Mouse (Mus musculus) cerebellum, postnatal 36 days (tissue): ENCODE results near the gene Elovl6.
A peak's percentile ranks its signal among the peaks of the same experiment; 100 is the strongest.

Source experiments
- DNase-seq, 2 experiments: peaks; one replicate each; pipeline ENCODE4 v3.0.0; 2021 to 2022; ENCODE audit warnings: mixed read lengths in 2 of 2

The Elovl6 gene

DNA sequence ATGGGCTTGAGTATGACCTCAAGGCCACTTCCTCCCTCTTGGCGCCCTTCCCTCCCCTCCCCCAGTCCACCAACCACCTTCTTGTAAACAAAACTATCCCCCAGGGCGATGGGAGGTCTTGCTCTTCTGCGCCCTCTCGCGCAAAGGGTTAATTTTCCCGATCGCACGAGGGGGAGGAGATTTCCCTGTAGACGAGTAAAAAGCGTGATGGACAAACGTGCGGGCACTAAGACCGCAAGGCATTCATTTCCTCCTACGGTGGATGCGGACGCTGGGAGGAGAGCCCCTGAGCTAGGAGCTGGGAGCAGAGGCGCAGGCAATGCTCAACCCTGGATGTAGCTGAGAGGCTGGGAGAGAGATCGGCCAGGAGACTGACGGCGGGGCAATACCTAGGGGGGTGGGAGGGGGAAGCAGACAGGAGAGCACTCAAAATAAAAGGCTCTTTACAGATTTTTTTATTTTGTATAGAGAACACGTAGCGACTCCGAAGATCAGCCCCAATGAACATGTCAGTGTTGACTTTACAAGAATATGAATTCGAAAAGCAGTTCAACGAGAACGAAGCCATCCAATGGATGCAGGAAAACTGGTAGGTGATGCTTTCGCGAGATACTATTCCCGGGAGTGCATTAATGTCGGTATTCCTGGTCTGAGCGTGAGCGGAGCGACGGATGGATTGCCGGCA lies at the start of gene Elovl6:
Elovl6 (plus strand) TSS at position 176 of the 685 bp plus-strand sequence.
- peak; percentile 84 to 88 for DNase-seq

DNA sequence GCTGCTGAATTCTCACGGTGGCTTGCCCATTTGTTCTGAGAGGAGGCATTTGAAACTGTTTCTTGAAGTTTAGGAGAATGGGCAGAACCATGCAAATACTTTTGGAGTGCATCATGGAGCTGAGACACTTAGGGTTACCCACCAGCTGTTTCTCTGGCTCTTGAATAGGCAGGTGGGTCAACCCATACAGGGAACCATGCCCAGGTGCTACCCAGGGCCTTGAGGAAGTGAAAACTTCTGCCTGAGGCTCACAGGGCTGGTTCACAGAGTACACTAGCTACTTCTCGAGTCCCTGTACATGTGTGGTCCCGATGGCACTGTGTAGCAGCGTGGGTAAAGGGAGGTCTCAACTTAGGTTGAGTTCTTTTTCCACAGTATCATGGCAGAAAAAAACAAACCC lies 43.4 kb upstream of the Elovl6 start:
- no peak for DNase-seq

DNA sequence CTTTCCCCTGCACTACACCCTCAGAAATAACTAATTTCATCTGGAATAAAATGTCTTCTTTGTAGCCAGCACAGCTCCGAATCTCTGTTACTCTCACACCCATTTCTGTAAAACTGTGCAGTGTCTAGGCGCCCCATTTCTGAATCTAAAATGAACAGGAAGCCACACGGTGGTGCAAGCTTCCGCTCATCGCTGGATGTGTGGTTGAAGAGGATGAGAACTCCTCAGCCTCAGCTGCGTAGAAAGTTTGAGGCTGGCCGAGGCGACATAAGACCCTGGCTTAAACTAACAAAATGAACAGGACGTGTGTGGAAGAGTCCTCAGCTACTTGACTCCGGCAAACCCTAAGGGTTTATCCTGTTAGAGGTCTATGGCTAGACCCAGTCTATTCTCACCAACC lies 38.0 kb upstream of the Elovl6 start:
- DNase-seq = no peak

DNA sequence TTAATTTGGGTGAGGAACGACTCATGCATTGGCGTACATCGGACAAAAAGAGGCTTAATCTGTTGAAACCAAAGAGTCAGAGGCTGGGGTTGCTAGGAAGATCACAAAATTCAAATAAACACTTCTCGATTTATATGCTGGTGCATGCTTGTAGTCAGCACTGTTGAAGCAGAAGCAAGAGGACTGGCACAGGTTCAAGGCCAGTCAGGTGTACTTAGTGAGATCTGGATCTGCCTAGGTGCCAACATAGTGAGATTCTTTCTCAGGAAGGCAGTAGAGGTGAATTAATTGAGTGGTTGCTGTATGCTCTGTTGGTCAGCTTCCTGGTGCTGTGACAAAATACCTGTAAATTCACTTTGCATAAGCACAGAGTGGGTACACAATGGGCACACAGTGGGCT lies 37.4 kb upstream of the Elovl6 start:
- no peak for DNase-seq

DNA sequence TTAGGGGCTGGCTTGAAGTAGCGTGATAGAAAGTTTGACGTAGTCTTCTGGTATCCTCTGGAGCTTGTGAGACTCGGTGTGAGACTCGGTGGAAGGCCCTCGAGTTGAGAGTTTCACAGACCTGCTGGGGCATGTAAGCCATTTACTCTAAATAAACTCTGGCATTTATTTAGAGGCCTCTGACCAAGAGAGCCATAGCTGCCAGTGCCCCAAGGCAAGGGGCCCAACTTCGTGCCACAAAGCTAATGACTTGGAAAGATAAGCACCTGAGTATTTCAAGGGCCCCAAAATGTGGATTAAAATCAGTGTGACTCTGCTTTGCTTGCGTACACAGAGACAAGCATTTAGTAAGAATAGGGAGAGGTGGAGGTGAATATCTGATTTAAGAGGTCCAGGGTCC lies 28.4 kb upstream of the Elovl6 start:
- no peak for DNase-seq

DNA sequence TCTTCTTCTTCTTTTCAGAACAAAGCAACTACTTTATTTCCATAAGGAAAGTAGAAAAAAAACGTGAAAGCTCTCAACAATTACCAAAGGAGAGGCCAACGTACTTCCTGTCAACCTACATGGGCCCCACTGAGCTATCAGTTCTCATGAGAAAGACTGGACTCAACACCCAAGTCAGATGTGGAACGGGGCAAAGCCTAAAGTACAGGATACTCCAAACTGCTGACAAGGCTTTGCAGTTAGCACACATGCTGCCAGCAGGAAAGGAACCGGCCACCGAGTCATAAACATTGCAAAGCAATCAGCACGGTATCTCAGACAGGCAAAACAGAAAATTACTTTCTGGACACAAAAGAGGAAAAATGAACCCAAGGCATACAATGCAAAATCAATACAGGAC lies 27.2 kb upstream of the Elovl6 start:
- DNase-seq = no peak

DNA sequence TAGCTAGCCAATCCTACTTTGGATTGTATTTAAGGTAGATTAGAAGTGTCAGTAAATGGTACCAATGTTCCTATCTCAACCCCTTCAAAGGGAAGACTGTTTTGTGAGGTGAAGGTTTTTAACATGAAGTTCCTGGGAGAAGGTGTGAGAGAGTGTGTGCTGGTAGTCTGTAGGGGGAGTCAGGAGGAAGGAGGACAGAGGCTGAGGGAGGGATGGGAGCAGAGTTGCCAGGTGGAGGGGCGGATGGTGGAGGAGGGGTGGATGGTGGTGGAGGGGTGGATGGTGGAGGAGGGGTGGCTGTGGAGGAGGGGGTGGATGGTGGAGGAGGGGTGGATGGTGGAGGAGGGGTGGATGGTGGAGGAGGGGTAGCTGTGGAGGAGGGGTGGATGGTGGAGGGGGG lies 24.4 kb upstream of the Elovl6 start:
- no peak for DNase-seq

DNA sequence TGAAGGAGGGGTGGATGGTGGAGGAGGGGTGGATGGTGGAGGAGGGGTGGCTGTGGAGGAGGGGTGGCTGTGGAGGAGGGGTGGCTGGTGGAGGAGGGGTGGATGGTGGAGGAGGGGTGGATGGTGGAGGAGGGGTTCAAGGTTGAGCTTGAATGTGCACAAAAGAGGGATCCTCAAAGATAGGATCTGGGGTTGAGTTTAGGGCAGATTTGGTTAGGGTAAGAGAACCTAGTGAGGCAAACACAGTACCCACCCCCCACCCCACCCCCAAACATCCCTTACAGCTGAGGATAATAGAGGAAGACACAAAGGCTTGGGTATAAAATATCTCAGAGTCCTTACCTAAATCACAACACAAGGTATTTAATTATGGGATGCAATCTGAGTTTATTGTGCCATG lies 23.6 kb upstream of the Elovl6 start:
- no peak for DNase-seq

DNA sequence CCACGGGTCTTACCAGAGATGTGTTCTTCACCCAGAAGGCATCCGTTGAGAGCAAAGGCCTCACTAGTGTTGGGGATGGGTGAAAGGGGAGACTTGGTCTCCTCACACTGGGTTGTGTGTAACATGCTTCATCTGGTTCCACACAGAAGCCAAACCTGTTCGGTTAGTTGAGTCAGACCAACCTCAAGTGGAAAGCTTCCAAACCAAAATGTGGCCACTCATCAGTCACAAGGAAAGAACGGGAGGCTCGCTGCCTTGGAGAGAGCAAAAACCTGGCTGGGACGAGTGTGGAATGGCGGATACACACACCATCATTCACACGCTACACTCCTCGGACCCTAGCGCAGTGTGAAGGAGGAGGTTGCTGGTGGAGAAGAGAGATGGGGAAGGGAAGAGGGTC lies 22.4 kb upstream of the Elovl6 start:
- DNase-seq = no peak

DNA sequence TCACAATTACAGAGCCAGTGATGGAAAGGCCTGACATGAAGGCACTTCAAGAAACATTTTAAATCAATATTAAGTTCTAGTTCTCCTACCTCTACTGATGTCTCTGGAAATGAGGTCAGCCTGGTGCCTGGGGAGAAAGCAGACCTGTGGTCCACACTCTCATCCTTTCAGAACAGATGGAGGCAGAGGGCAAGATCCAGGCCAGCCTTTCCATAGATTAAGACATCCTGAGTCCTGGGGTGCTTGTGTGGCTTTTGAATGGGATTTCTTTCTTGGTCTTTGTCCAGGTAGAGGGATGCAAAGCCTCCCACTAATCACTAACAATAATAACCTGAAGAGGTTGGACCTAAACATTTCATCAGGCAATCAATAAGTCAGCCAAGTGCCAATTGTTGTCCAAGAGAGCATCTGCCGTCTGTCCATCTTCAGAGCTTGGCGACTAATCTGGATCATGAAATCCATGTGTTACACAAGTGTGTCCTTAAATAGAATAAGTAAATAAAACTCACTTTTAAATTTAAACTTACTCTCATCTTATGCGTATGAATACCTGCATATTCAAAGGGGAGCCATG lies 16.2 kb upstream of the Elovl6 start:
- DNase-seq = peak in 1 of 2 experiments; percentile 30

DNA sequence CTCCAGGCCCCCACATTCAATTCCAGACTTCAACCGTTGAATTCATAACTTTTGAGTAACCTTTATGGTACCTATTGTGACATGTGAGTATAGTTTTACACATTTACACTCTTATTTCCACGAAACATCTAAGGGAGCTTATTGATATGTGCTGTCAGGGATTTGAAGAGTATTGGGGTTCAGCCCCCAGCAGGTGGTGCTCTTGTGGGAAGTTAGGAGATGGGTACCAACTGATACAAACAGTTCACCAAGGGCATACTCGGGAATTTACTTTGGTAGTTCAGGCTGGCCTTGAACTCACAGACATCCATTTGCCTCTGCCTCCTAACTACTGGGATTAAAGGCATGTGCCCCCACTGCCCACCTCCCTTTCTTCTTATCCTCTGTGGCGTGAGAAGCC lies 11.7 kb upstream of the Elovl6 start:
- no peak for DNase-seq

DNA sequence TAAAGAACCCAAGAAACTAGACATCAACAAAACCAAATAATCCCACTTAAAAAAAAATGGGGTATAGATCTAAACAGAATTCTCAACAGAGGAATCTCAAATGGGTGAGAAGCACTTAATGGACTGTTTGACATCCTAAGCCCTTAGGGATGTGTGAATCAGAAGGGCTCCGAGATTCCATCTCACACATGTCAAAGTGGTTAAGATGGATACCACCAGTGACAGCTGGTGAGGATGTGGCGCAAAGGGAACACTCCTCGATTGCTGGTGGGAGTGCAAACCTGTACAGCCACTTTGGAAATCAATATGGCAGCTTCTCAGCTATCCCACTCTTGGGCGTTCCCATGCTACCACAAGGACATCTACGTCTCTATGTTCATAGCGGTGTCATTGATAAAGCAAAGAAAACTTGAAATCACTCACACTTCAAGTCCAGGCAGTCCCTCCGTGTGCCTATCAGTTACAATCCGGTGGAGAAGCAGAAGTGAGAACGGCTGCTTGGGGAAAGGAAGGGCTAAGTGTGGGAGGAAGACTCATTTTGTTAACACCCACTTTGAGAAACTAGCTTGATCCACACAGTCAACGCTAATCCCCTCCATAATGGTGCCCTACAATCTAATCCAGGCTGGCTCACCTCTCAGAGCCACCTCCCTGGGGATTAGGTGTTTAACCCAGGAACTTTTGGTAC lies 8.6 kb upstream of the Elovl6 start:
- DNase-seq = no peak

DNA sequence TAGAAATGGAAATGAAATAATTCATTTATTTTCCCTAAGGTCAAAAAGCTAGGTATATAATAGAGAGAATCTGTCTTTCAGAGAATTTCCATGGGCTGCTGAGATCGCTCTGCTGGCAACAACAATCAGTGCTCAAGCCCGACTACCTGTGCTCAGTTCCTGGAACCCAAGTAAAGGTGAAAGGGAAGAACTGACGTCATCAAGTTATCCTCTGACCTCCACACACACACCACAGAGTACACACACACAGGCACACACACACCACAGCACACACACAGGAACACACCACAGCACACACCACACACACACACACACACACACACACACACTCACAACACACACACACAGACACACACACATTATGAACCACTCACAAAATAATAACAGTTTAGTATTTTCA lies 5.1 kb upstream of the Elovl6 start:
- no peak for DNase-seq

DNA sequence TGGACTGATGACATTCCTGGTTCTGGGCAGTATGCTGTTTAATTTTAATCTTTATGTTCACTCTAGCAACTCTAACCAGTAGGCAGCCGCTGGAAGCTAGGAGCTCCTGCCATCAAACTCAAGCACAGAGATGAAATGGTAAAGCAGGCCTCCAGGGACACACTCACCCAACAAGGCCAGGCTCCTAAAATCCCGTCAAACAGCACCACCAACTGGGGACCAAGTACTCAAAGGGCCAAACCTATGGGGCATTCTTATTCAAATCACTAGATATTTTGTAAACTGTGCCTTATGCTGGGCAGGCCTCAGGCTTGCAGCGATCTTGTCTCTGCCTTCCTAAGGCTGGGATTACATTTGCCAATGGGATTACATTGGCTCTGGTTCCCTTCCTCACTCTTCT lies 2.8 kb upstream of the Elovl6 start:
- no peak for DNase-seq

DNA sequence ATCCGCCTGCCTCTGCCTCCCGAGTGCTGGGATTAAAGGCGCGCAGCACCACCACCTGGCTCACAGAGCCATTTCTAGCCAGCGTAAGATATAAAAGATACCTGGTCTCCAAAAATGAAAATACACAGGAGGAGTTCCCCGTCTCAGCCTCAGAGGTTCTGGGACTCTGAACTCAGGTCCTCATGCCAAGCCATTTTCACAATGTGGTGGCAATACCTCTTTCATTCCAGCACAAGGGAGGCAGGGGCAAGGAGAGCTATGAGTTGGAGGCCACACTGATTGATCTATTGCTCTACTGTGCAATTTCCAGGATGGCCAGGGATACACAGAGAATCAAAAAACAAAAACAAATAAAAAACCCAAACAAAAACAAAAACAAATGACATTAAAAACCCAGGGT lies 1.7 kb upstream of the Elovl6 start:
- DNase-seq = no peak

DNA sequence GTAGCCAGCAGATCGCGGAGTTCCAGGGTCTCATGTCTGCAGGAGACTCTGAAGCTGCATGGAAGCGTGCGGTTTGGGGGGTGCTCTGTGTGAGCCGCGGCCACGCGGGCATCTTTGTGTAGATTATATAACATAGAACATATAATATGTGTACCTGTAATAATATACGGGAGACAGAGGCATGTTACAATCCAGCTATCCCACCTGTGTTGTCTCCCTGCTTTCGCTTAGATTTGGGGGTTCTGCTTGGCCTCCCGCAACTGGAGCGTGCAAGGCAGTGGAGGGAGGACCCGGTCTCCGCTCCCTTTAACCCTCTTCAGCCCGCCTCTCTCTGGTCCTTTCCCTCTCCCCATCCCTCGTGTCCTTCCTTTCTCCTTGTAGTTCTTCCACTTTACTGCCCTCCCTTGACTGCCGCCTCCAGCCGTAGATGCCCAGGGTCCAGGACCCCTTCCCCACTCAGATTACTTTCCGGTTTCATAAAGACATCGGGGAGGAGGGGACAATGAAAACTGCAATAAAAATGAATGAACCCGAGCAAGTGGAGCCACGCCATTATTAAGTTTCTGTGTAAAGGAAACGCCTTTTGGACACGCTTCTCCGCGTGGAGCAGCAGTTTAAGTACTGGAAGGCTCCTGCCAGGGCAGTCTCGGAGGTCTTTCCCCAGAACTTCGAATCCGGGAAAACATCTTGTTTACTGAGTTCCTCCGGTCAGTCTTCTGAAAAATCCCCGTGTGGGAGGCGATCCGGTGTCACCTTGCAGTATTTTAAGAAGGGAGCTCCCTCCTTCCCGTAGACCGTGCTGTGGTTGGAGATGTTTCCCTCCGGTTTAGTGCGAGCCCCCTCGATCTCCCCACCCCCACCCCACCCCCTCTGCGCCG lies 949 bp downstream of the Elovl6 start:
- DNase-seq = peak; percentile 42 to 56

DNA sequence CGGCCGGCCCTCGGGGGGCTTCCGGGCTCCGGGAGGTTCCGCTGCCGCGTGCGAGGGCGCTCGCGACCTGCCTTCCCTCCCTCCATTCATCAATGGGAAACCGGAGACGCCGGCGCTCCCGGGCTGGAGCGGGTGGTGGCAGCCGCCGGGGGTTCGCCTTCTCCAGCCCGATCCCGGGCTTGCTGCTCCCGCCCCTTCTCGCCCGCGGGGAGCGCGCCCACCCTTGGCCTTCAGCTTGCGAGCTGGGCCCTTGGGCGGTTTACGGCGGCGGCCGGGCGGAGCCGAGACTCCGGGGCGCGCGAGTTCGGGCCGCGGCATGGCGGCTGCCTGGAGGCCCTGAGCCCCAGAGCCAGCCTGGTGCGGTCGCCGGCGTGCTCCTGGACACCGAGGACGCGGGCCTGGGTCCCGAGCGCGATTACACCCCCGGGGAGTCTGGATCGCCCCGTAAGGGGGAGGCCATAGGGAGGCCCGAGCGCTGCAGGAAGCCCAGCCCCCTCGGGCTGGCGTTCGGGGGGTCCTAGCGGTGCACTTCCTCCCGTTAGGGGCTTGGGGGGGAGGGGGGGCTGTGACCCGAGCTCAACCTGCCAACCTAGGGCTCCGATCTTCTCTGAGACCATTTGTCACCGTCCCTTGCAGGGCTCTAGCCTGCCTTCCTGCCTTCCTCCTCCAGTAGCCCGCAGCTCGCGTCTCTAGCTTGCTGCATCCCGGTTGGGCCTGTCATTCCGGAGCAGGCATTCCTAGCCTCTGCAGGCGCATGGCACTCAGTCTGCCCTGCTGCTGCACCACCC lies 1.8 kb downstream of the Elovl6 start:
- DNase-seq = peak; percentile 66

DNA sequence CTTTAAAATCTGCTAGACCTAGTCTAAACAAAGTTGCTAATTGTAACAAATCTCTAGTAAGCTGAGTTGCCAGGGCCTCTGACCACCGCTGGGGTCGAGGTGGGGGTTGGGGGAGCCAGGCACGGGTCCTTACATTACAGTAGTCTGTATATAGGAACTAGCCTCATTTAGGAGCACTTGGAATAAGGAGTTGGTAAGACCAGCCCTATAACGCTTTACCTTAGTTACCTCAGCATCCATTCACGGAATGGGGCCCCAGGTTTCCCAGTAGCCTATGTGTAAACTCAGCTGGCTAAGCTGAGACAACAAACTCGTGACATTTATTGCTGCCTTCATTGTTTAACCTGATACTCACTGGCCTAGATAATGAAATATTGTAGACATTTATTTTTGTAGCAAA lies 3.3 kb downstream of the Elovl6 start:
- no peak for DNase-seq

DNA sequence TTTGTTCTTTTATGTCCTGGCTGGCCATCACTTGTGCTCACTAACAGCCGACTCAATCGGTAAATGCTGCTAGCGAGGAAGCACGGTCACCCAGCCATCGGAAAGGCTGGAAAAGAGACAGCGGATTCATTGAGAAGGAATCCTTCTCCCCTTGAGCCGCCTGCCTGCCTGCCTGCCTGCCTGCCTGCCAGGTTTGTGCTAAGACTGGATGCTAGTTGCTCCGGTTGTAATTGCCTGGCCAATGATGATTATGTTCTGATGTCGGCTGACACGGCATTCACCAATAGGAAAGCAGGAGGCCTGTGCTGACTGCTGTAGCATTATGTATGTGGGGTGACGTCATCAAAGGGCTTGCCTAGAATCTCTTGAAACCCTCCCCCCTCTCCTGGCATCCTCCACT lies 4.0 kb downstream of the Elovl6 start:
- DNase-seq = peak; percentile 89 to 92

DNA sequence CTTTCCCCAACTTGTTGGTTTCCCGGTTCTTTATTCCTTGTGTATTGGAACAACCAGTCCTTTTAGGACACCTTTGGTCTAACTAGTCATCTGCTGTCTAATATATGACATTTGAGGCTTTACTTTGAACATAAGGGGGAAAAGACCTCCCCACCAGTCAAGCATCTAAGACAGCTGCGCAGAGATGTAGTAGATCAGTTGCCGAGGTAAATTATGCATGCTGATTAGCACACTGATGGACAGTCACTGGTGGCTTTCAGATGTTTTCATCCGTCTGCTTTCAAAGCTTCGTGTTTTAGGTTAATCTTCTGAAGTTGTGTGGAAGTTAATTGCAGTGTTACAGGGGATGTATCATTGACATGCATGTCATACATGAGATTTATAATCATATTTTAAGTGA lies 5.8 kb downstream of the Elovl6 start:
- no peak for DNase-seq

DNA sequence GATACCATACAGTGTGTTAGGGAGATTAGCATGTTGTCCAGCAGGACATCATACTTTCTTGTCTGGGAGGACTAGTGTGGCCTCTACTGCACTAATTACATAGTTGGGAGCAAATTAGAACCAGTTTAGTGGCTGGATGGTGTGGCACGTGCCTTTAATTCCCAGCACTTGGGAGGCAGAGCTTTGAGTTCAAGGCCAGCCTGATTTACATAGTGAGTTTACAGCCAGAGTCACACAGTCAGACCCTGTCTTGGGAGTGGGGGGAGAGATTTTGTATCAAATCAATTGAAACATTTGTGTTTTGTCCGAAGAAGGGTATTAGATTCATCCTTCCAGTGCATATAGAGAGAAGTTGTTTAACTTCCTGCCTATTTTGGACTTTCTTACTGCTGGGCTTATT lies 8.7 kb downstream of the Elovl6 start:
- DNase-seq = no peak

DNA sequence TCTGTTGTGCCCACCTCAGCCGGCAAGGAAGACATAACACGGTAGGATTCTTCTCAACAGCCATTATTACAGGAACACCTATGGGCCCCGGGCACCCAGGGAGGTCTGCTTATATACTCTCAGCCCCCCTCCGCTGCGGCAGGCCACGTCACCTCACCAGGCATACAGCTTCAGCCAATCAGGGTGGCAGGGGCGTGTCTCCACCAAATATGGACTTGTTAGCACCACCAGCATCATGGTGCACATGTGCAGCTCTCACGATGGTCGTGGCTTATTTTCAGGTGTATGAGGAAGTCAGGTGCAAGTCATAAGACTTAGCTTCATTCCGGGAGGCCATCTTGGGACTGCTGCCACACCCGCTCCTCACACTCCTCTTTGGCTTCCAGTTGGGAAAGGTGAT lies 9.3 kb downstream of the Elovl6 start:
- no peak for DNase-seq

DNA sequence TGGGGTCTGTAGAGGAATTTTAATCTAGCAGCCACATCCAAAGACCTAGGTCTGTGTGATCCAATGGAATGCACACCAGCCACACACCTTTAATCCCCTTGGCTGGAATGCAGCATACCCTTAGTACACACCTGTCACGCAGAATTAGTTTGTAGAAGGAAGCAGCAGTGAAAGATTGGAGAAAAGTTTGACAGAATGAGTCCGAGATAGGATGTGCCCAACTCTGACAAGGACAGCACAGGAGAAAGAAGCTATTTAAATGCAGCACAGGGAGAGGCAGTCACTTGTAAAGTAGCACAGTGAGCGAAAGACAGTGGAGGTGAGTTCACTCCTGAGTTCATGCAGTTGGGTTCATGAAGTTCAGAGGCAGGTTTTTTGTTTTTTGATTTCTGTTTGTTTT lies 11.2 kb downstream of the Elovl6 start:
- no peak for DNase-seq
